Mouse (Mus musculus): ENCODE data around the gene Chst11. TPM values are rescaled to one million over a fixed set of nuclear protein-coding genes. Genes with fewer than 3 reads are reported as not detected.
A peak's percentile ranks its signal among the peaks of the same experiment; 100 is the strongest.

Gene Chst11
- polyA plus RNA-seq, 1 experiment from 2014 or later, result 0.99 TPM

DNA sequence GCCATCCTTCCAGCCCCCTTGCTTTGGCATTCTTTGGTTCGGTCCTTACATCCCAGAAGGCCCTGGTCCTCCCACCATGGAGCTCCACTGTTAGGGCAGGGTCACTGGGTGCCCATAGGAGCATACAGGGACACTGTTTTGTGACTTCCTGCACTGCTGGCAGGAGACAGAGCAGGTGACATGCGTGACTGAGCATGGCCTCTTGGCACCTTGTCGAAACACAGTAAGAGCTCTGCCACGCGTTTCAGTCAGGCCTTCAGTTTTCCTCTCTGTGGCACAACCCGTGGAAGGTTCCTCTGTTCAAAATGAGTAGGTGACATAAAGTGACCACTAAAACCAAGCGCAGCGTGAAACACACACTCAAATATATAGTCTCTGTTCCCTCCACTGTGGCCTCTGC, 83.2 kb downstream of the Chst11 start:
- Histone ChIP-seq H3K27me3 (replicated peaks) (no peaks in the 10 kb centered on the region; the same call in 1 of the 2 replicates), H3K27ac (no peak overlapping the region), H3K4me1 (replicated peaks) (peaks cover 4% of the 10 kb centered on the region), H3K36me3 (no peaks in the 10 kb centered on the region), H3K4me2 (replicated peaks) (no peak overlapping the region), H3K4me3 (replicated peaks) (no peak overlapping the region), H3K9ac (no peak overlapping the region), H3K9me3 (no peaks in the 10 kb centered on the region)
- 96% methylated on average over 8 of the region's 8 CpGs for WGBS
- no peak for ATAC-seq

DNA sequence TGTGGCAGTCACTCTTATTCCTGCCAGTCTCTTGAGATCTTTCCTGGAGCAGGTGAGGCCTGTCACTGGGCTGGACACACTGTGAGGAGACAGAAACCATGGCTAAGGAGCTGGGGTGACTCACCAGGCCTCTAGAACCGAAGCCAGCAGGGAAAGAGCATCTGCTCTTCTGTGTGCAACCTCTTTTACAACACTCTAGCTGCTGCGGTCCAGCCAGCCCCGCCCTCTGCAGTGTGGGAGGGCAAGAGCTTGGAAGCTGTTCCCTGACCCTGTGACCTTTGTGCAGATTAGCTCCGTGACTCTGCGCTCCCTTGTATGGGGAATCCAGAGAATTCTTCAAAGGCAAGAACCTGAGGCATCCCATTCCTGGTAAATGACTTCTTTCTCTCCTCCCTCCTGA, 84.5 kb downstream of the Chst11 start:
- H3K9ac ChIP-seq, result no peak overlapping the region
- no peaks in the 10 kb centered on the region; the same call in 1 of the 2 replicates for H3K27me3 ChIP-seq (replicated peaks)
- no peak overlapping the region for H3K27ac ChIP-seq
- no peaks in the 10 kb centered on the region for H3K36me3 ChIP-seq
- no peak overlapping the region for H3K4me3 ChIP-seq (replicated peaks)
- H3K4me2 ChIP-seq (replicated peaks), result no peak overlapping the region
- ATAC-seq, result peak; percentile 68
- no peaks in the 10 kb centered on the region for H3K9me3 ChIP-seq
- peaks cover 4% of the 10 kb centered on the region for H3K4me1 ChIP-seq (replicated peaks)
- 18% methylated on average over 5 of the region's 5 CpGs for WGBS

DNA sequence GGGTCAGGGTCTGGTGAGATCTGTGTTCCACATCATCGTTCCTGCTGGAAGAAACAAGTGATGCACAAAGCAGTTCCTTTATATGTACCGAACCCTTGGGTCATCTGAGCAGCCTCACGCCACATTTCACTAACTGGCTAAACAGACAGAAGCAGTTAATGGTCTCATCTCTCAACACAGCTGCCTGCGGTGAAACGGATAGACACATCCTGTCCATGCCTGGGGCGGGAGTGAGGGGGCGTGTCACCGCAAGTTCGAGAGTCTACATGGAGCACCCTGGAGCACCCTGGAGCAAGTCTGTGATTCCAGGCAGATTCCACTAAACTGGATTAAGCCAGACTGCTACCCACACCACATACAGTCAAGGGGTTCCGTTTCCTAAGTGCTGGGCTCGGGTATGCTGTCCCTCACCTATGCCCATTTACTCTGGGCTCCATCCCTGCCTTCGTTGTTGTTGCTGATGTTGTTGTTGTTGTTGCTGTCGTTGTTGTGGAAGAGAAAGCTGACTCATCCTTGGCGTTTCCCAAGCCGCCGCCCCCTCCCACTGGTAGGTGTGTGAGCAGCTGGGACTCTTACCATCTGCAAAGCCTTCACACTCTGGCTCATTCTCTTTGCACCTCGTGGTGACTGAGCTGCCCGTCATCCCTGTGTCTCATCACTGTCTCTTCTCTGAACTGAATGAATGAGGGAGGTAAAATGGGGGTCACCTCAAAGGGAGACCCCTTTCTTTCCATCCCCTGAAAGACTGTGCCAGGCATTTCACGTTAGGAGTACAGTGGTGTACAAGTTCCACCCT, 86.7 kb downstream of the Chst11 start:
- Histone ChIP-seq H3K27me3 (replicated peaks) (no peaks in the 10 kb centered on the region), H3K4me3 (replicated peaks) (no peak overlapping the region), H3K27ac (no peak overlapping the region), H3K36me3 (no peaks in the 10 kb centered on the region), H3K9ac (no peak overlapping the region), H3K4me2 (replicated peaks) (no peak overlapping the region), H3K4me1 (replicated peaks) (peaks cover 4% of the 10 kb centered on the region), H3K9me3 (no peaks in the 10 kb centered on the region)
- no peak for ATAC-seq
- 65% methylated on average over 19 of the region's 19 CpGs for WGBS

DNA sequence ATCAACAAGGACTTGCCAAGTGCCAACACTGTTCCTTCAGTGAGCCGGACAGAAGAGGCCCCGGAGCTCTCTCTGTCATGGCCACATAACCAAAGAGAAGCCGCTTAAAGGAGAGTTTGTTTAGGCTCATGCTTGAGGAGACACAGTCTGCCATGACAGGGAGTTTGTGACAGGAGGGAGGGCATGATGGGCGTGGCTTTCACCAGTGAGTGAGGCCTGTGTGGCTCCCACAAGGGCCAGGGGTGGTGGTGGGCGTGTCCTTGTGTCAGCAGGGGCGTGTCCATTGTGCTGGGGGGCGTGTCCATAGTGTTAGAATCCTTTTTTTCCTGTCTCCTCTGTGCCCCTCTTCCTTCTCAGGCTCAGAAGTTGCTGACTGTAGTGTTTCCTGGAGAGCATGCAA, 87.8 kb downstream of the Chst11 start:
- Histone ChIP-seq H3K27ac (no peak overlapping the region), H3K9ac (no peak overlapping the region), H3K9me3 (no peaks in the 10 kb centered on the region), H3K4me3 (replicated peaks) (no peak overlapping the region), H3K4me1 (replicated peaks) (peaks cover 4% of the 10 kb centered on the region), H3K36me3 (no peaks in the 10 kb centered on the region), H3K4me2 (replicated peaks) (no peak overlapping the region), H3K27me3 (replicated peaks) (no peaks in the 10 kb centered on the region)
- whole genome bisulfite sequencing, result 60% methylated on average over 7 of the region's 7 CpGs
- peak; percentile 71 for ATAC-seq

DNA sequence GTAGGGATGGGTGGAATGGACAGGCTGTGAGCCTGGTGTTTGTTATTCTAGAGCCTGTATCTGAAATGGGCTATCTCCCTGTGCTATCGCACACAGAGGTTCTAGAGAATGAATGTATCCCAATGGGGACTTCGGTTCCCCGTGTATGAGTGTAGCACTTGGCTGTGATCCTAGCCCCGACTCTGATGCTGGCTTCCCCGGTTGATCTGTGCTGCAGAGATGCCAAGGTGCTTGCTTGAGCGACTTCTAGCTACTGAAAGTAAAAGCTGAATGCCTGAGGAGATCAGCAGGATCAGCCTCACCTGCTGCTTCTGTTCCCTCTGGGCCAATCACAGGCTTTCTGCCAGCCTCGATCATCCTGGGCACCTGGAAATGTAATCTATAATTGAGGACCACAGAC, 91.5 kb downstream of the Chst11 start:
- H3K9ac ChIP-seq, result no peak overlapping the region
- H3K4me2 ChIP-seq (replicated peaks), result no peak overlapping the region
- ATAC-seq, result no peak
- H3K27ac ChIP-seq, result no peak overlapping the region
- no peaks in the 10 kb centered on the region for H3K27me3 ChIP-seq (replicated peaks)
- H3K4me3 ChIP-seq (replicated peaks), result no peak overlapping the region
- H3K36me3 ChIP-seq, result no peaks in the 10 kb centered on the region
- no peaks in the 10 kb centered on the region for H3K9me3 ChIP-seq
- 88% methylated on average over 7 of the region's 7 CpGs for WGBS
- 0 out of 2 replicates have a peak, but pooled peaks cover 5% of the 10 kb centered on the region for H3K4me1 ChIP-seq (replicated peaks)

DNA sequence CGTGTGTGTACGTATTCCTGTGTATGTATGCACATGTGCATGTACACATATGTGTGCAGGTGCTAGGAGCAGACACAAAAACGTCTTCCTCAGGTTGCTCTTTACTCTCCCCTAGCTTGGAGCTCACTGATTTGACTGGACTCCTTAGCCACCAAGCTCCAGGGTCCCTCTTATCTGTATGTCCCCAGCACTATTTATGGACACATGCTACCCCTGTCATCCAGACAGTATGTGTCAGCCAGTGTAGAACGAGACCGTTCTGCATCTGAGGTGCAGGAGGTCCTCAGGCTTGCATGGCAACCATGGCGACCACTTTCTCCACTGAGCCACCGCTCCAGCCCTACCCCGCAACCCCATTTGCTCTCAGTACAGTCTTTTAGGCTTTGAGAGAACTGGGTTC, 93.4 kb downstream of the Chst11 start:
- Histone ChIP-seq H3K4me1 (replicated peaks) (peaks cover 6% of the 10 kb centered on the region; the same call in 1 of the 2 replicates), H3K9me3 (no peaks in the 10 kb centered on the region), H3K36me3 (no peaks in the 10 kb centered on the region), H3K4me2 (replicated peaks) (no peak overlapping the region), H3K4me3 (replicated peaks) (no peak overlapping the region), H3K9ac (no peak overlapping the region), H3K27me3 (replicated peaks) (no peaks in the 10 kb centered on the region), H3K27ac (no peak overlapping the region)
- 87% methylated on average over 8 of the region's 8 CpGs for WGBS
- no peak for ATAC-seq

DNA sequence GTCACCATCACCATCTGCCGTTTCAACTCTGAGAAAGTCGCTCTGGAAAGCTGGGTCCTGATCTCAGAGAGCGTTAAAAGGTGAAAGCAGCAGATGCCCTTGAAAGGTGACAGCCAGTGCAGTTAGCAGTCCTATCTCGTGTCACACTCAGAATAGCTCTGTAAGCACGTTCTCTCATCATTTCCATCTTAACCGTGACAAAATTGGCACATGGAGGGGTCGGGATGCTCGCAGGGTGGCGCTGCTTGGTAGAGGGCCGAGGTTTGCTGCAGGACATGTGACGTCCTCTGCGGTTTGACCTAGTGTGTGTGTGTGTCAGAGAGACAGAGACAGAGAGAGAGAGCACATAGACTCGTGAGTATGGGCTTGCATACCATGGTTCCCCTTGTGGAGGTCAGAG, 94.5 kb downstream of the Chst11 start:
- no peak overlapping the region for H3K4me3 ChIP-seq (replicated peaks)
- peaks cover 13% of the 10 kb centered on the region; the same call in 1 of the 2 replicates for H3K4me1 ChIP-seq (replicated peaks)
- H3K36me3 ChIP-seq, result no peaks in the 10 kb centered on the region
- 71% methylated on average over 13 of the region's 13 CpGs for WGBS
- no peaks in the 10 kb centered on the region for H3K9me3 ChIP-seq
- no peak overlapping the region for H3K9ac ChIP-seq
- H3K4me2 ChIP-seq (replicated peaks), result no peak overlapping the region
- H3K27me3 ChIP-seq (replicated peaks), result no peaks in the 10 kb centered on the region
- no peak for ATAC-seq
- no peak overlapping the region for H3K27ac ChIP-seq

DNA sequence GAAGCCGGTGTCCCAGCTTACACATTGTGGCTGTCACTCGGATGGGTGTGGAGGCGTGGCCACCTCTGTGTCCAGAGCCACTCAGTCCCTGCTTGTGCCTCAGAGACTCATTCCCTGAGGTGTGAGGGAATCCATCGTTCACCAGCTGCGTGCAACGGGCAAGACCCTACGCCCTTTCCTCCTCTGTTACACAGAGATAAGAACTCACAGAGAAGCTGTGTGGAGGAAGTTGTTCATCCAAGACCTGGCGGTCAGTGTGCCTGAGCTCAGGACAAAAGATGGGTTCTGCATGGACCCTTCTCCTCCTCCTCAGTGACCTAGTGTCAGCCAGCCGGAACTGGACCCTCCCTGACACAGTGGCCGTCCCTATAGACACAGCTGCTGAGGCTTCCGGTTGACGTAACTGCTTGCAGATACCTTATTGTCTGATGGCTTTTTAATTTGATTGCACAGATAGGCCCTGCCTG, 95.0 kb downstream of the Chst11 start:
- Histone ChIP-seq H3K4me3 (replicated peaks) (no peak overlapping the region), H3K4me2 (replicated peaks) (no peak overlapping the region), H3K4me1 (replicated peaks) (peaks cover 13% of the 10 kb centered on the region; the same call in 1 of the 2 replicates), H3K36me3 (no peaks in the 10 kb centered on the region), H3K9ac (no peak overlapping the region), H3K9me3 (no peaks in the 10 kb centered on the region), H3K27me3 (replicated peaks) (no peaks in the 10 kb centered on the region), H3K27ac (no peak overlapping the region)
- ATAC-seq, result peak; percentile 46
- 51% methylated on average over 12 of the region's 12 CpGs for WGBS

DNA sequence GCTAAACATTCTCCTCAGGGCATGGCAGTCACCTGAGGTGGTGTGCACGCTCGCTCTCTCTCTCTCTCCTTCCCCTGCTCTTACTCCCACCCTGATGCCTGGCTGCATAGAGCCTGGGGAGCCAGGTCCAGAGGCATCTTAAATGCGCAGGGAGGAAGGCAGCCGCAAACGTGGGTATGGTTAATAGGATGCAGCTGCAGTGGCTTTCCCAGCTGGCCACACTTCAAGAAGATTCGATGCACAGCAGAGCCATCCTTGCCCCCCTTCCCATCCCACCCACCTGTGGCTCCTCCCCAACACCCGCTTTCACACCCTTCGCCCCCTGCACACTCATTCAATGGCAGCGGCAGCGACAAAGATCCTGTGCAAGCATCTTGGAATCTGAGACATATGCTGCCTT, 95.6 kb downstream of the Chst11 start:
- no peak for ATAC-seq
- H3K9me3 ChIP-seq, result no peaks in the 10 kb centered on the region
- peaks cover 13% of the 10 kb centered on the region; the same call in 1 of the 2 replicates for H3K4me1 ChIP-seq (replicated peaks)
- H3K9ac ChIP-seq, result no peak overlapping the region
- H3K4me3 ChIP-seq (replicated peaks), result no peak overlapping the region
- H3K27me3 ChIP-seq (replicated peaks), result no peaks in the 10 kb centered on the region
- no peak overlapping the region for H3K4me2 ChIP-seq (replicated peaks)
- H3K36me3 ChIP-seq, result no peaks in the 10 kb centered on the region
- 53% methylated on average over 10 of the region's 10 CpGs for WGBS
- H3K27ac ChIP-seq, result no peak overlapping the region

DNA sequence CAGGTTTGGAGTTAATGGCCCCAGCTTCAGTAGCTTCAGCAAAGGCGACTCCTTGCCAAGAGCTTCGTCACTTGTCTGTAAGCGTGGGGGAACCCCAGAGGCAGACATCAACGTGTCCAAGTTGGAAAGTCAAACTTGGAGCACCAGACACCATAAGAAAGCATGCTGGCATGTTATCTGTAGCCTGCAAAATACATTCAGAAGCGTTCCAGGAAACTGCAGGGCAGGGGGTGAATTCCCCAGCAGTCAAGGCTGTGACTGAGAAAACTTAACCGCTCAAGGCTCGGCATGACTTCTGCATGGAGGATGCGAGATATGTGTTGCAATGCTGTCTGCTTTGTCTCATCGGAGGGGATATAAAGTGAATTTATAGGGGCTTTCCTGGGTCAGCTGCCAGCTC, 98.6 kb downstream of the Chst11 start:
- no peaks in the 10 kb centered on the region for H3K9me3 ChIP-seq
- no peak overlapping the region for H3K9ac ChIP-seq
- H3K27me3 ChIP-seq (replicated peaks), result no peaks in the 10 kb centered on the region
- WGBS, result 34% methylated on average over 9 of the region's 9 CpGs
- no peak overlapping the region for H3K4me2 ChIP-seq (replicated peaks)
- H3K4me3 ChIP-seq (replicated peaks), result no peak overlapping the region
- H3K27ac ChIP-seq, result no peak overlapping the region
- H3K36me3 ChIP-seq, result no peaks in the 10 kb centered on the region
- peaks cover 13% of the 10 kb centered on the region; the same call in 1 of the 2 replicates for H3K4me1 ChIP-seq (replicated peaks)
- ATAC-seq, result no peak

DNA sequence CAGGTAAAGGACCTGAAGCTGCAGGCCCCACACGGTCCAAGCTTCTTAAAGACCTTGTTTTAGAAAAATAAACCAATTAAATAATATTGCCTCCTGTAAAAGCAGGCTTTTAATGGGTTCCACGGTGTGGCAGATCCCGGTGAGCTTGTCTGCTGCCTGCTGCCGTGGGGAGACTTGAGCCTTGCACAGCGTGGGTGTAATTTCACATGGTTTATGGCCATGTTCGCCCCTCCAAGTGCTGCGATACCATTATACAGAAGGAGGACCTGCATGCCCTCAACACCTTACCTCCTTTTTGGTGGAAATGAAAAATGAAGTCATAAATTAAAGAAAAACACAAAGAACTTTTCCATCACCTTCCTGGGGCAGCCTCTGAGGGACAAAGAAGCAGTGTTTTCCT, 103.0 kb downstream of the Chst11 start:
- Histone ChIP-seq H3K36me3 (no peaks in the 10 kb centered on the region), H3K4me2 (replicated peaks) (no peak overlapping the region), H3K9ac (no peak overlapping the region), H3K4me3 (replicated peaks) (no peak overlapping the region), H3K4me1 (replicated peaks) (peaks cover 6% of the 10 kb centered on the region; the same call in 1 of the 2 replicates), H3K27me3 (replicated peaks) (no peaks in the 10 kb centered on the region), H3K9me3 (no peaks in the 10 kb centered on the region), H3K27ac (no peak overlapping the region)
- 64% methylated on average over 7 of the region's 7 CpGs for WGBS
- no peak for ATAC-seq

DNA sequence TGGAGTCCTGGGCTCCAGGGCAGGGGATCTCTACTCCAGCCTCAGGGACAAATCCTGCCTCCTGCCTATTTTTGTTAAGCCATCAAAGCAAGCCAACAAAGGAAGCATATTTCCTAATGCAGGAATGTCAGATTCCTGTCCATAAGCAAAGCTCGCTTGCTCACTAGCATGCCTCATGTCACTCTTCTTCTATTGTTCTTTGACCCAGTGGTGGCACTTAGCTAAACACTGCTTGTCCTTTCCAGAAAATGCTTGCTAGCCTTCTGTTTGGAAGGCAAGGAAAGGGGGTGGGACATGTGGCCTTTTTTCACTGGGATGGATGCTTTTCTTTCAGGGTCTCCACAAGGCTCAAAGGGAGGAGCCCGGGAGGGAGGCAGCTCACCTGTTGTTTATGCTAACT, 103.5 kb downstream of the Chst11 start:
- Histone ChIP-seq H3K36me3 (no peaks in the 10 kb centered on the region), H3K9me3 (no peaks in the 10 kb centered on the region), H3K4me1 (replicated peaks) (peaks cover 5% of the 10 kb centered on the region; the same call in 1 of the 2 replicates), H3K27me3 (replicated peaks) (no peaks in the 10 kb centered on the region), H3K9ac (no peak overlapping the region), H3K27ac (no peak overlapping the region), H3K4me3 (replicated peaks) (no peak overlapping the region), H3K4me2 (replicated peaks) (no peak overlapping the region)
- ATAC-seq, result no peak
- WGBS, result 58% methylated on average over 2 of the region's 2 CpGs

DNA sequence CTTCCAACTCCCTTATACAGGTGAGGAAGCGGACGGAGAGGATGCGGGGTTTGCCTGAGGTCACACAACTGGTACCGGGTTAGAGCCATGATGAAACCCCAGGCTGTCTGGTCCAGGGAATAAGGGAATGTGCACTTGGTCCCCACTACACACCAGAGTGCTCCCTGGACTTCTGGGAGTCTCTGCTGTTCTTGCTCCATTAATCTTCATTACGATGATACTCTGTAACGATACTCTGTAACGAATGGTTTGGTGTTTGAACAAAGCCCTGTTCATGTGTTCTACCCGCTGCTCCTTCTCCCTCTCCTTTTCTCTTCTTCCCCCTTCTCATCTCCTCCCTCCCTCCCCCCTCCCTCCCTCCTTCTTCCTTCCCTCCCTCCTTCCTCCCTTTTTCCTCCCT, 104.9 kb downstream of the Chst11 start:
- no peak overlapping the region for H3K4me3 ChIP-seq (replicated peaks)
- H3K27me3 ChIP-seq (replicated peaks), result no peaks in the 10 kb centered on the region
- H3K27ac ChIP-seq, result no peak overlapping the region
- no peak for ATAC-seq
- 76% methylated on average over 8 of the region's 8 CpGs for WGBS
- no peaks in the 10 kb centered on the region for H3K4me1 ChIP-seq (replicated peaks)
- no peaks in the 10 kb centered on the region for H3K36me3 ChIP-seq
- no peaks in the 10 kb centered on the region for H3K9me3 ChIP-seq
- H3K9ac ChIP-seq, result no peak overlapping the region
- no peak overlapping the region for H3K4me2 ChIP-seq (replicated peaks)

Measured in intestine, embryonic 15.5 days (tissue).